Comparison of ENCODE assay signal across 9 mouse cellular contexts in genomic region chr7:100662231-100662630, GRCm38 (mm10). TPM values are rescaled to one million over a fixed set of nuclear protein-coding genes. Genes with fewer than 3 reads are reported as not detected.
DNase-seq lines count a peak whose midpoint lies in the region; ATAC-seq lines count a peak whose summit lies in the region.
"Had no signal": no experiment of that assay in that cellular context is flagged by ENCODE, and none has a peak within 500 bp of the region (broad histone marks: within the 10 kb centered on the region; RNA-seq: fewer than 3 reads in every experiment).

Gene Plekhb1, minus strand, starts transcription at chr7:100662414.

- H3K4me2 ChIP-seq in kidney, embryonic 15.5 days, result peak within 1 kb of the TSS; percentile 50
- H3K4me2 ChIP-seq in embryonic facial prominence, embryonic 14.5 days (ENCODE audit: low read depth, low read length), result peak within 1 kb of the TSS; percentile 39
- H3K4me2 ChIP-seq in hindbrain, embryonic 13.5 days, result peak within 1 kb of the TSS; percentile 42
- H3K4me2 ChIP-seq in midbrain, embryonic 12.5 days (replicated peaks), result 0 out of 2 replicates have a peak within 1 kb of the TSS, but pooled peaks have one; percentile 31

- no peak within 1 kb of the TSS for H3K9ac ChIP-seq in kidney, embryonic 15.5 days
- H3K9ac ChIP-seq in embryonic facial prominence, embryonic 14.5 days (ENCODE audit: low read depth, low read length), result 0 out of 2 replicates have a peak within 1 kb of the TSS, but pooled peaks have one; percentile 20
- H3K9ac ChIP-seq in hindbrain, embryonic 13.5 days, result no peak within 1 kb of the TSS
- no peak within 1 kb of the TSS for H3K9ac ChIP-seq in midbrain, embryonic 12.5 days (replicated peaks)

- no peaks in the 10 kb centered on the region for H3K9me3 ChIP-seq in kidney, embryonic 15.5 days (replicated peaks)
- no peaks in the 10 kb centered on the region for H3K9me3 ChIP-seq in embryonic facial prominence, embryonic 14.5 days (ENCODE audit: control insufficient read depth, low read length)
- H3K9me3 ChIP-seq in hindbrain, embryonic 13.5 days, result no peaks in the 10 kb centered on the region
- H3K9me3 ChIP-seq in midbrain, embryonic 12.5 days, result no peaks in the 10 kb centered on the region

- no peaks in the 10 kb centered on the region for H3K36me3 ChIP-seq in kidney, embryonic 15.5 days
- H3K36me3 ChIP-seq in embryonic facial prominence, embryonic 14.5 days (ENCODE audit: control insufficient read depth, insufficient read depth, low read length), result no peaks in the 10 kb centered on the region
- no peaks in the 10 kb centered on the region for H3K36me3 ChIP-seq in hindbrain, embryonic 13.5 days
- no peaks in the 10 kb centered on the region for H3K36me3 ChIP-seq in midbrain, embryonic 12.5 days

- WGBS in kidney, embryonic 15.5 days, result 78% methylated on average over 8 of the region's 8 CpGs
- 70% methylated on average over 8 of the region's 8 CpGs for WGBS in embryonic facial prominence, embryonic 14.5 days
- 72% methylated on average over 8 of the region's 8 CpGs for WGBS in hindbrain, embryonic 13.5 days
- 40% methylated on average over 8 of the region's 8 CpGs for WGBS in midbrain, embryonic 12.5 days

- peaks cover 27% of the 10 kb centered on the region for H3K4me1 ChIP-seq in kidney, embryonic 15.5 days
- H3K4me1 ChIP-seq in embryonic facial prominence, embryonic 14.5 days (ENCODE audit: control insufficient read depth, insufficient read depth, low read length), result peaks cover 5% of the 10 kb centered on the region; the same call in 1 of the 2 replicates
- H3K4me1 ChIP-seq in hindbrain, embryonic 13.5 days (replicated peaks), result peaks cover 21% of the 10 kb centered on the region
- H3K4me1 ChIP-seq in midbrain, embryonic 12.5 days, result peaks cover 17% of the 10 kb centered on the region

- H3K4me3 ChIP-seq in kidney, embryonic 15.5 days (replicated peaks), result 0 out of 2 replicates have a peak within 1 kb of the TSS, but pooled peaks have one; percentile 6
- no peak within 1 kb of the TSS for H3K4me3 ChIP-seq in embryonic facial prominence, embryonic 14.5 days (ENCODE audit: low read depth, low read length)
- no peak within 1 kb of the TSS for H3K4me3 ChIP-seq in hindbrain, embryonic 13.5 days
- H3K4me3 ChIP-seq in midbrain, embryonic 12.5 days, result no peak within 1 kb of the TSS

- H3K27ac ChIP-seq in kidney, embryonic 15.5 days, result peak within 1 kb of the TSS; percentile 67
- peak within 1 kb of the TSS; percentile 40; the same call in 1 of the 2 replicates for H3K27ac ChIP-seq in embryonic facial prominence, embryonic 14.5 days (replicated peaks; ENCODE audit: low read depth, low read length)
- H3K27ac ChIP-seq in hindbrain, embryonic 13.5 days, result 0 out of 2 replicates have a peak within 1 kb of the TSS, but pooled peaks have one; percentile 6
- no peak within 1 kb of the TSS for H3K27ac ChIP-seq in midbrain, embryonic 12.5 days (replicated peaks)

- ATAC-seq in kidney, embryonic 15.5 days (replicated peaks; ENCODE audit: low FRiP score), result no peak
- ATAC-seq in embryonic facial prominence, embryonic 14.5 days (ENCODE audit: low read depth), result no peak
- ATAC-seq in hindbrain, embryonic 13.5 days (ENCODE audit: low FRiP score), result no peak
- ATAC-seq in midbrain, embryonic 12.5 days (ENCODE audit: low FRiP score, low read depth), result no peak

- no peak for DNase-seq in kidney, postnatal 25 days
- no peak for DNase-seq in embryonic facial prominence, embryonic 14.5 days (ENCODE audit: low spot score)
- no peak for DNase-seq in B cell, adult 2 months
- no peak for DNase-seq in adrenal gland, postnatal 10 days
- no peak for DNase-seq in urinary bladder, postnatal 4 days (ENCODE audit: low spot score in 2 of 2)

- H3K27me3 ChIP-seq in kidney, embryonic 15.5 days, result no peaks in the 10 kb centered on the region
- H3K27me3 ChIP-seq in embryonic facial prominence, embryonic 14.5 days (replicated peaks; ENCODE audit: control insufficient read depth, insufficient read depth, low read length), result no peaks in the 10 kb centered on the region
- no peaks in the 10 kb centered on the region for H3K27me3 ChIP-seq in hindbrain, embryonic 13.5 days
- H3K27me3 ChIP-seq in midbrain, embryonic 12.5 days, result peaks cover 6% of the 10 kb centered on the region; the same call in 1 of the 2 replicates

RNA-seq across cellular contexts. Expression of gene Plekhb1, which starts in this region (rescaled TPM):
- polyA plus RNA-seq in kidney, embryonic 15.5 days (2015; fragmentation: Nextera tagmentation; extraction: Ambion mirVana), result 3.5 and 4.4 TPM in 2 replicates
- polyA plus RNA-seq in embryonic facial prominence, embryonic 14.5 days (2014; fragmentation: Nextera tagmentation; extraction: Ambion mirVana), result 12.3 and 12.6 TPM in 2 replicates
- 12.8 and 16.0 TPM in 2 replicates for polyA plus RNA-seq in hindbrain, embryonic 13.5 days (2015; fragmentation: Nextera tagmentation; extraction: Ambion mirVana)
- polyA plus RNA-seq in midbrain, embryonic 12.5 days (2016; fragmentation: Nextera tagmentation; extraction: Ambion mirVana), result 3.8 and 4.7 TPM in 2 replicates
- 1 to 10 TPM; 4.3 to 5.4 TPM for total RNA-seq in adrenal gland, postnatal 10 days (2021)
- total RNA-seq: hematopoietic stem cell, adult 5-6 weeks had no signal
